Mouse (Mus musculus): Measurements from ENCODE around the gene Asic2. TPM values are rescaled to one million over a fixed set of nuclear protein-coding genes. Genes with fewer than 3 reads are reported as not detected.

Asic2 gene
- polyA plus RNA-seq, 1 experiment from 2014 or later: 2.8 TPM

GRCm38 (mm10) chr11:81071836-81072235 lies 896.4 kb downstream of the Asic2 start:
- 87% methylated on average over 4 of the region's 4 CpGs for WGBS
- Histone ChIP-seq H3K9ac (replicated peaks; ENCODE audit: low read length) (no peak overlapping the region), H3K4me2 (replicated peaks; ENCODE audit: low read depth, low read length) (no peak overlapping the region), H3K27me3 (ENCODE audit: insufficient read depth, low read length) (no peaks in the 10 kb centered on the region), H3K4me3 (ENCODE audit: low read length) (no peak overlapping the region), H3K27ac (ENCODE audit: low read length) (no peak overlapping the region), H3K9me3 (ENCODE audit: low read length) (no peaks in the 10 kb centered on the region), H3K4me1 (ENCODE audit: insufficient read depth, low read length) (peaks cover 3% of the 10 kb centered on the region; the same call in 1 of the 2 replicates), H3K36me3 (ENCODE audit: insufficient read depth, low read length) (no peaks in the 10 kb centered on the region)
- no peak for ATAC-seq (ENCODE audit: low FRiP score, low TSS enrichment)

- no peak overlapping the region for H3K4me2 ChIP-seq (replicated peaks; ENCODE audit: low read depth, low read length)
- H3K27ac ChIP-seq (ENCODE audit: low read length): no peak overlapping the region
- no peaks in the 10 kb centered on the region for H3K4me1 ChIP-seq (ENCODE audit: insufficient read depth, low read length)
- no peaks in the 10 kb centered on the region for H3K36me3 ChIP-seq (ENCODE audit: insufficient read depth, low read length)
- H3K27me3 ChIP-seq (ENCODE audit: insufficient read depth, low read length): no peaks in the 10 kb centered on the region
- no peak overlapping the region for H3K9ac ChIP-seq (replicated peaks; ENCODE audit: low read length)
- H3K4me3 ChIP-seq (ENCODE audit: low read length): no peak overlapping the region
- WGBS: 85% methylated on average over 11 of the region's 11 CpGs
- no peaks in the 10 kb centered on the region for H3K9me3 ChIP-seq (ENCODE audit: low read length)
- no peak for ATAC-seq (ENCODE audit: low FRiP score, low TSS enrichment)
Measured at GRCm38 (mm10) chr11:81065386-81065785, 902.9 kb downstream of the Asic2 start.

- Histone ChIP-seq H3K27ac (ENCODE audit: low read length) (no peak overlapping the region), H3K9me3 (ENCODE audit: low read length) (no peaks in the 10 kb centered on the region), H3K36me3 (ENCODE audit: insufficient read depth, low read length) (no peaks in the 10 kb centered on the region), H3K9ac (replicated peaks; ENCODE audit: low read length) (no peak overlapping the region), H3K27me3 (ENCODE audit: insufficient read depth, low read length) (no peaks in the 10 kb centered on the region), H3K4me1 (ENCODE audit: insufficient read depth, low read length) (0 out of 2 replicates have a peak, but pooled peaks cover 4% of the 10 kb centered on the region), H3K4me3 (ENCODE audit: low read length) (no peak overlapping the region), H3K4me2 (replicated peaks; ENCODE audit: low read depth, low read length) (no peak overlapping the region)
- 81% methylated on average over 2 of the region's 2 CpGs for WGBS
- ATAC-seq (ENCODE audit: low FRiP score, low TSS enrichment): no peak
Measured at GRCm38 (mm10) chr11:81064006-81064405, 904.3 kb downstream of the Asic2 start.

GRCm38 (mm10) chr11:81060077-81060476 lies 908.2 kb downstream of the Asic2 start:
- no peak overlapping the region for H3K9ac ChIP-seq (replicated peaks; ENCODE audit: low read length)

GRCm38 (mm10) chr11:81059546-81059945 lies 908.7 kb downstream of the Asic2 start:
- no peak for ATAC-seq (ENCODE audit: low FRiP score, low TSS enrichment)
- no peaks in the 10 kb centered on the region for H3K9me3 ChIP-seq (ENCODE audit: low read length)
- H3K4me3 ChIP-seq (ENCODE audit: low read length): no peak overlapping the region
- H3K36me3 ChIP-seq (ENCODE audit: insufficient read depth, low read length): no peaks in the 10 kb centered on the region
- H3K27ac ChIP-seq (ENCODE audit: low read length): no peak overlapping the region
- H3K9ac ChIP-seq (replicated peaks; ENCODE audit: low read length): no peak overlapping the region
- no peak overlapping the region for H3K4me2 ChIP-seq (replicated peaks; ENCODE audit: low read depth, low read length)
- WGBS: 87% methylated on average over 9 of the region's 9 CpGs
- no peaks in the 10 kb centered on the region for H3K27me3 ChIP-seq (ENCODE audit: insufficient read depth, low read length)
- H3K4me1 ChIP-seq (ENCODE audit: insufficient read depth, low read length): 0 out of 2 replicates have a peak, but pooled peaks cover 4% of the 10 kb centered on the region

More at GRCm38 (mm10) chr11:81060077-81060476, 908.2 kb downstream of the Asic2 start:
- Histone ChIP-seq H3K4me1 (ENCODE audit: insufficient read depth, low read length) (0 out of 2 replicates have a peak, but pooled peaks cover 4% of the 10 kb centered on the region), H3K27ac (ENCODE audit: low read length) (no peak overlapping the region), H3K36me3 (ENCODE audit: insufficient read depth, low read length) (no peaks in the 10 kb centered on the region), H3K9me3 (ENCODE audit: low read length) (no peaks in the 10 kb centered on the region), H3K27me3 (ENCODE audit: insufficient read depth, low read length) (no peaks in the 10 kb centered on the region), H3K4me2 (replicated peaks; ENCODE audit: low read depth, low read length) (no peak overlapping the region), H3K4me3 (ENCODE audit: low read length) (no peak overlapping the region)
- 80% methylated on average over 2 of the region's 2 CpGs for WGBS
- ATAC-seq (ENCODE audit: low FRiP score, low TSS enrichment): no peak

- ATAC-seq (ENCODE audit: low FRiP score, low TSS enrichment): no peak
- no peak overlapping the region for H3K9ac ChIP-seq (replicated peaks; ENCODE audit: low read length)
- 78% methylated on average over 3 of the region's 3 CpGs for WGBS
- no peaks in the 10 kb centered on the region for H3K36me3 ChIP-seq (ENCODE audit: insufficient read depth, low read length)
- 0 out of 2 replicates have a peak, but pooled peaks cover 4% of the 10 kb centered on the region for H3K4me1 ChIP-seq (ENCODE audit: insufficient read depth, low read length)
- H3K4me2 ChIP-seq (replicated peaks; ENCODE audit: low read depth, low read length): no peak overlapping the region
- H3K27ac ChIP-seq (ENCODE audit: low read length): no peak overlapping the region
- no peak overlapping the region for H3K4me3 ChIP-seq (ENCODE audit: low read length)
- H3K27me3 ChIP-seq (ENCODE audit: insufficient read depth, low read length): no peaks in the 10 kb centered on the region
- no peaks in the 10 kb centered on the region for H3K9me3 ChIP-seq (ENCODE audit: low read length)
Measured at GRCm38 (mm10) chr11:81057506-81057905, 910.8 kb downstream of the Asic2 start.

- no peak for ATAC-seq (ENCODE audit: low FRiP score, low TSS enrichment)
- no peak overlapping the region for H3K27ac ChIP-seq (ENCODE audit: low read length)
- WGBS: 95% methylated on average over 9 of the region's 9 CpGs
Measured at GRCm38 (mm10) chr11:81056776-81057175, 911.5 kb downstream of the Asic2 start.

GRCm38 (mm10) chr11:81055446-81056145 lies 912.7 kb downstream of the Asic2 start:
- no peak overlapping the region for H3K4me2 ChIP-seq (replicated peaks; ENCODE audit: low read depth, low read length)
- 68% methylated on average over 12 of the region's 12 CpGs for whole genome bisulfite sequencing
- no peaks in the 10 kb centered on the region for H3K9me3 ChIP-seq (ENCODE audit: low read length)
- H3K4me3 ChIP-seq (ENCODE audit: low read length): no peak overlapping the region
- no peaks in the 10 kb centered on the region for H3K36me3 ChIP-seq (ENCODE audit: insufficient read depth, low read length)
- H3K27ac ChIP-seq (ENCODE audit: low read length): no peak overlapping the region
- H3K9ac ChIP-seq (replicated peaks; ENCODE audit: low read length): no peak overlapping the region
- H3K4me1 ChIP-seq (ENCODE audit: insufficient read depth, low read length): 0 out of 2 replicates have a peak, but pooled peaks cover 6% of the 10 kb centered on the region
- H3K27me3 ChIP-seq (ENCODE audit: insufficient read depth, low read length): no peaks in the 10 kb centered on the region
- ATAC-seq (ENCODE audit: low FRiP score, low TSS enrichment): no peak

More at GRCm38 (mm10) chr11:81056776-81057175, 911.5 kb downstream of the Asic2 start:
- Histone ChIP-seq H3K36me3 (ENCODE audit: insufficient read depth, low read length) (no peaks in the 10 kb centered on the region), H3K4me3 (ENCODE audit: low read length) (no peak overlapping the region), H3K4me2 (replicated peaks; ENCODE audit: low read depth, low read length) (no peak overlapping the region), H3K9ac (replicated peaks; ENCODE audit: low read length) (no peak overlapping the region), H3K4me1 (ENCODE audit: insufficient read depth, low read length) (0 out of 2 replicates have a peak, but pooled peaks cover 4% of the 10 kb centered on the region), H3K9me3 (ENCODE audit: low read length) (no peaks in the 10 kb centered on the region), H3K27me3 (ENCODE audit: insufficient read depth, low read length) (no peaks in the 10 kb centered on the region)

- Histone ChIP-seq H3K36me3 (ENCODE audit: insufficient read depth, low read length) (no peaks in the 10 kb centered on the region), H3K4me3 (ENCODE audit: low read length) (no peak overlapping the region), H3K4me2 (replicated peaks; ENCODE audit: low read depth, low read length) (no peak overlapping the region), H3K27me3 (ENCODE audit: insufficient read depth, low read length) (no peaks in the 10 kb centered on the region), H3K4me1 (ENCODE audit: insufficient read depth, low read length) (0 out of 2 replicates have a peak, but pooled peaks cover 2% of the 10 kb centered on the region), H3K9ac (replicated peaks; ENCODE audit: low read length) (no peak overlapping the region), H3K27ac (ENCODE audit: low read length) (no peak overlapping the region), H3K9me3 (ENCODE audit: low read length) (no peaks in the 10 kb centered on the region)
- ATAC-seq (ENCODE audit: low FRiP score, low TSS enrichment): no peak
- 86% methylated on average over 8 of the region's 8 CpGs for WGBS
Measured at GRCm38 (mm10) chr11:81053826-81054225, 914.4 kb downstream of the Asic2 start.

GRCm38 (mm10) chr11:81041671-81042070 lies 926.6 kb downstream of the Asic2 start:
- Histone ChIP-seq H3K9me3 (ENCODE audit: low read length) (no peaks in the 10 kb centered on the region), H3K4me2 (replicated peaks; ENCODE audit: low read depth, low read length) (no peak overlapping the region), H3K4me1 (ENCODE audit: insufficient read depth, low read length) (0 out of 2 replicates have a peak, but pooled peaks cover 10% of the 10 kb centered on the region), H3K36me3 (ENCODE audit: insufficient read depth, low read length) (no peaks in the 10 kb centered on the region), H3K27ac (ENCODE audit: low read length) (no peak overlapping the region), H3K4me3 (ENCODE audit: low read length) (no peak overlapping the region), H3K27me3 (ENCODE audit: insufficient read depth, low read length) (no peaks in the 10 kb centered on the region), H3K9ac (replicated peaks; ENCODE audit: low read length) (no peak overlapping the region)
- WGBS: 32% methylated on average over 3 of the region's 3 CpGs
- no peak for ATAC-seq (ENCODE audit: low FRiP score, low TSS enrichment)

All from kidney, embryonic 16.5 days (tissue).